Mouse (Mus musculus): Measurements from ENCODE around the gene Myo1d. TPM values are rescaled to one million over a fixed set of nuclear protein-coding genes. Genes with fewer than 3 reads are reported as not detected.

Gene Myo1d
- 10.8 and 11.1 TPM in 2 replicates for polyA plus RNA-seq (2014; fragmentation: Nextera tagmentation; extraction: Ambion mirVana)

GRCm38 (mm10) chr11:80779527-80780344 lies at the start of gene Myo1d:
Gene Myo1d, minus strand, starts transcription at chr11:80780025.
- 1% methylated on average over 74 of the region's 87 CpGs for whole genome bisulfite sequencing (ENCODE audit: insufficient replicate concordance)
- Histone ChIP-seq H3K4me1 (ENCODE audit: control insufficient read depth, insufficient read depth, low read length) (peaks cover 4% of the 10 kb centered on the region), H3K9ac (ENCODE audit: low read depth, low read length) (peak within 1 kb of the TSS; percentile 78), H3K9me3 (replicated peaks; ENCODE audit: control insufficient read depth, low read length) (no peaks in the 10 kb centered on the region), H3K27ac (ENCODE audit: low read depth, low read length) (peak within 1 kb of the TSS; percentile 66), H3K27me3 (ENCODE audit: control insufficient read depth, insufficient read depth, low read length) (no peaks in the 10 kb centered on the region), H3K36me3 (ENCODE audit: control insufficient read depth, insufficient read depth, low read length) (no peaks in the 10 kb centered on the region), H3K4me2 (peak within 1 kb of the TSS; percentile 95), H3K4me3 (ENCODE audit: low read depth, low read length) (peak within 1 kb of the TSS; percentile 88)
- peak; percentile 98 for ATAC-seq (replicated peaks; ENCODE audit: insufficient number of reproducible peaks, low FRiP score, low TSS enrichment)

DNA sequence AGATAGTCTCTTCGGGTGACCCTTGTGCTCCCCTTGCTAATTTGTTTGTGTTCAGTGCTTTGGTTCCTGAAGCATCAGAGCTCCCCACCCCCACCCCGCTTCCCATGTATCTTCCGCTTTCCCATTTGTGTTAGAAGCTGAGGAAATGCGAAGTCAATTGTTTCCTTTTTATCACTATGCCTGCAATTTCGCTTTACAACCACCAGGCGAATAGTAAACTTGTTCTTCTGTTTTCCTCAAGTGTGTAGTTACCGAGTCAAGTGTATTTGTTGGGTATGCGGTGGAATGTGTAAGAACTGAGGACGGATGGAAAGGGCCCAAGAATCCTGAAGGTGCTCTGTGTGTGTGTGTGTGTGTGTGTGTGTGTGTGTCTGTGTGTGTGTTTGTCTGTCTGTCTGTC lies 42.0 kb upstream of the Myo1d start:
- Histone ChIP-seq H3K9ac (ENCODE audit: low read depth, low read length) (no peak overlapping the region), H3K4me3 (ENCODE audit: low read depth, low read length) (no peak overlapping the region), H3K27ac (ENCODE audit: low read depth, low read length) (peak overlapping the region; percentile 6; the same call in 1 of the 2 replicates), H3K36me3 (ENCODE audit: control insufficient read depth, insufficient read depth, low read length) (no peaks in the 10 kb centered on the region; the same call in 1 of the 2 replicates), H3K9me3 (replicated peaks; ENCODE audit: control insufficient read depth, low read length) (no peaks in the 10 kb centered on the region), H3K4me2 (peak overlapping the region; percentile 43; the same call in 1 of the 2 replicates), H3K4me1 (ENCODE audit: control insufficient read depth, insufficient read depth, low read length) (peaks cover 17% of the 10 kb centered on the region), H3K27me3 (ENCODE audit: control insufficient read depth, insufficient read depth, low read length) (no peaks in the 10 kb centered on the region)
- WGBS (ENCODE audit: insufficient replicate concordance) = 71% methylated on average over 9 of the region's 9 CpGs
- no peak for ATAC-seq (replicated peaks; ENCODE audit: insufficient number of reproducible peaks, low FRiP score, low TSS enrichment)

GRCm38 (mm10) chr11:80821296-80821695 lies 41.5 kb upstream of the Myo1d start:
- Histone ChIP-seq H3K4me2 (peak overlapping the region; percentile 43), H3K27ac (ENCODE audit: low read depth, low read length) (peak overlapping the region; percentile 6), H3K27me3 (ENCODE audit: control insufficient read depth, insufficient read depth, low read length) (no peaks in the 10 kb centered on the region), H3K9ac (ENCODE audit: low read depth, low read length) (no peak overlapping the region), H3K4me1 (ENCODE audit: control insufficient read depth, insufficient read depth, low read length) (peaks cover 17% of the 10 kb centered on the region), H3K36me3 (ENCODE audit: control insufficient read depth, insufficient read depth, low read length) (no peaks in the 10 kb centered on the region; the same call in 1 of the 2 replicates), H3K4me3 (ENCODE audit: low read depth, low read length) (no peak overlapping the region), H3K9me3 (replicated peaks; ENCODE audit: control insufficient read depth, low read length) (no peaks in the 10 kb centered on the region)
- WGBS (ENCODE audit: insufficient replicate concordance) = 48% methylated on average over 14 of the region's 14 CpGs
- ATAC-seq (replicated peaks; ENCODE audit: insufficient number of reproducible peaks, low FRiP score, low TSS enrichment) = 0 out of 2 replicates have a peak, but pooled peaks have one; percentile 44

DNA sequence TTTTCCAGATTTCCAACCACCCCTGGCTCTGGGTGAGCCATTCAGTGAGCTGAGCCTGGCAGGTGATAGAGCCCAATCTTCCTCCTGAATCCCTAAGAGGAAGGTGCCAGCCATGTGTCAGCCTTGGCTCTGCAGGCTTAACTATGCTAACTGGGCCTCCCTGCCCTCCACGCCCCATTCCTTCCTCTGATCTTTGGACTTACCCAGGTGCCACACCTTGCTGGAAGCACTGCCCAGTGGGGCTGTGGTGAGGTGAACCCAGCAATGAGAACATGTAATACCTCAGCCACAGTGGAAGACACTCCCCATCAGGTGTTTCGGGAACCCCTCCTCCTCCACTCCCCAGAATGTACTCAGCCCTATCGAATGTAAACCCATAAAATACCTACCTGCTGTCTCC lies 40.3 kb upstream of the Myo1d start:
- Histone ChIP-seq H3K4me1 (ENCODE audit: control insufficient read depth, insufficient read depth, low read length) (peaks cover 17% of the 10 kb centered on the region), H3K9ac (ENCODE audit: low read depth, low read length) (no peak overlapping the region), H3K27ac (ENCODE audit: low read depth, low read length) (no peak overlapping the region), H3K27me3 (ENCODE audit: control insufficient read depth, insufficient read depth, low read length) (no peaks in the 10 kb centered on the region), H3K9me3 (replicated peaks; ENCODE audit: control insufficient read depth, low read length) (no peaks in the 10 kb centered on the region), H3K4me3 (ENCODE audit: low read depth, low read length) (no peak overlapping the region), H3K36me3 (ENCODE audit: control insufficient read depth, insufficient read depth, low read length) (no peaks in the 10 kb centered on the region; the same call in 1 of the 2 replicates), H3K4me2 (no peak overlapping the region)
- ATAC-seq (replicated peaks; ENCODE audit: insufficient number of reproducible peaks, low FRiP score, low TSS enrichment) = no peak
- 83% methylated on average over 3 of the region's 3 CpGs for WGBS (ENCODE audit: insufficient replicate concordance)

DNA sequence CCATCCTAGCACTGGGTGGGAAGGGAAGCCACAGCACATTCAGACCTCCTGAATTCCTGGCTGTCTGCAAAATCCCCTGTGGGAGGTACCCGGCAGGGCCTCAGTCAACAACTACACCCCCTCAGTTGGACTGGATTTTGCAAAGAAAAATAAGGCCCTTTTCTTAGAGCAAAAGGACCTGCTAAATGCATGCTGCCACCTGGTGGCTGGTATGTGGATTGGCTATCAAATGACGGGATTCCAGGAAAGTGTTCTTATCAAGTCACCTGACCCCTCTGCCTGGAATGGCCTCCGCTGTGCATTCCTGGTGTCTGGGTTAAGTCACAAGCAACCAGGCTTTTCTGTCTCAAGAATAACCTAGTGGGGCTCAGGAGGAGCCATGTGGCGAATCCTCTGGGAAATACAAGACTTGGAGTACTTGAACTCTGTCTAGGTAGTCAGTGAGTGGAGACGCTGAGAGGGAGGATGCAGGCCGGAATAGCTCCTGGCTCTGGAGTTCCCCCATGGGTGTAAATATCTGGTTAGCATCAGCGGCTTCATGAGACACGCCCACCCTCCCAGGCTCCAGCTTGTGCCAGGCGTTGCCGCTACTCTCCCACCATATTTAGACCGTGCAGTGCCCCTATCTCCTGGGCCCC lies 38.4 kb upstream of the Myo1d start:
- Histone ChIP-seq H3K4me2 (peak overlapping the region; percentile 60), H3K9me3 (replicated peaks; ENCODE audit: control insufficient read depth, low read length) (no peaks in the 10 kb centered on the region), H3K9ac (ENCODE audit: low read depth, low read length) (peak overlapping the region; percentile 46; the same call in 1 of the 2 replicates), H3K4me3 (ENCODE audit: low read depth, low read length) (peak overlapping the region; percentile 14; the same call in 1 of the 2 replicates), H3K27ac (ENCODE audit: low read depth, low read length) (peak overlapping the region; percentile 91), H3K27me3 (ENCODE audit: control insufficient read depth, insufficient read depth, low read length) (no peaks in the 10 kb centered on the region), H3K4me1 (ENCODE audit: control insufficient read depth, insufficient read depth, low read length) (peaks cover 17% of the 10 kb centered on the region), H3K36me3 (ENCODE audit: control insufficient read depth, insufficient read depth, low read length) (no peaks in the 10 kb centered on the region; the same call in 1 of the 2 replicates)
- 11% methylated on average over 11 of the region's 11 CpGs for WGBS (ENCODE audit: insufficient replicate concordance)
- ATAC-seq (replicated peaks; ENCODE audit: insufficient number of reproducible peaks, low FRiP score, low TSS enrichment) = peak; percentile 58; the same call in 1 of the 2 replicates

DNA sequence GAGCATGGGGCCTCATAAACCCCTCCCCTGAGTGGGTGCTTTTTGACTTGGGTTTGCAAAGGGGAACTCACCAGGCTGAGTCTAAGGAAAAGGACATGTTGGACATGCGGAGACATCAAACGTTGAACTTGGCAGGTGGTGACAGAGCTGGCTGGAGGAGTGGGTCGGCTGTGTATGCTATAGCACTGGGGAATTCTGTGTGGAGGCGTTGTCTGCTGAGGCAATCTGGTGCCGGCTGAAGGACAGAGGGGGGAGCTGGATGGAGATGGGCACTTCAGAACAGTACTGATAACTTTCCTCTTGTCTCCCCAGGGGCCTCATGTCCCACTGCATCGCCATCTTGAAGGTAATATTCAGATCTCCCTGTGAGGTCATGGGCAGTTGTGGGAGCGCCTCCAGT lies 35.5 kb upstream of the Myo1d start:
- ATAC-seq (replicated peaks; ENCODE audit: insufficient number of reproducible peaks, low FRiP score, low TSS enrichment) = no peak
- H3K4me1 ChIP-seq (ENCODE audit: control insufficient read depth, insufficient read depth, low read length) = peaks cover 25% of the 10 kb centered on the region
- no peaks in the 10 kb centered on the region for H3K27me3 ChIP-seq (ENCODE audit: control insufficient read depth, insufficient read depth, low read length)

DNA sequence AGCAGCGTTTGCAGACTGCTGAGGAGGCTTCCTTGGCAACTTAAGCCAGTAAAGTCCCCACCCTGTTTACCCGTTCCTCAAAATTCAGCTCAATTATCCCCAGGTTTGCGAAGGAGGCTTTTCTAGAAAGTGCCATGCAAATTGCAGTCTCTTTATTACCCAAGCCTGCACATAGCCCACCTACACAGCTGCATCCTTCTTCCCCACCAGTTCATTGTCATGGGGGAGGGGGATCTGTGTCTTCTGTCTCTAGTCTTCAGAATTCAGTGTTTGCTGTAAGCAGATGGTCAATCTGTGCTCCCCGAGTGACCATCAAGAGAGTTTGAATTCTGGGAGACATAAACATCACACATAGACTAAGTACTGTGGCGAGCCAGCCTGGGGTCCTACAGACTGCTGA lies 31.3 kb upstream of the Myo1d start:
- H3K36me3 ChIP-seq (ENCODE audit: control insufficient read depth, insufficient read depth, low read length) = no peaks in the 10 kb centered on the region
- no peak for ATAC-seq (replicated peaks; ENCODE audit: insufficient number of reproducible peaks, low FRiP score, low TSS enrichment)
- H3K4me1 ChIP-seq (ENCODE audit: control insufficient read depth, insufficient read depth, low read length) = peaks cover 10% of the 10 kb centered on the region
- 32% methylated on average over 5 of the region's 5 CpGs for WGBS (ENCODE audit: insufficient replicate concordance)
- H3K4me3 ChIP-seq (ENCODE audit: low read depth, low read length) = peak overlapping the region; percentile 47
- H3K27me3 ChIP-seq (ENCODE audit: control insufficient read depth, insufficient read depth, low read length) = no peaks in the 10 kb centered on the region
- peak overlapping the region; percentile 78 for H3K4me2 ChIP-seq
- no peak overlapping the region for H3K27ac ChIP-seq (ENCODE audit: low read depth, low read length)
- no peaks in the 10 kb centered on the region for H3K9me3 ChIP-seq (replicated peaks; ENCODE audit: control insufficient read depth, low read length)
- H3K9ac ChIP-seq (ENCODE audit: low read depth, low read length) = peak overlapping the region; percentile 71

More for the DNA sequence above, 35.5 kb upstream of the Myo1d start:
- WGBS (ENCODE audit: insufficient replicate concordance) = 60% methylated on average over 7 of the region's 7 CpGs
- no peak overlapping the region for H3K4me3 ChIP-seq (ENCODE audit: low read depth, low read length)
- H3K4me2 ChIP-seq = no peak overlapping the region
- H3K9ac ChIP-seq (ENCODE audit: low read depth, low read length) = no peak overlapping the region
- H3K36me3 ChIP-seq (ENCODE audit: control insufficient read depth, insufficient read depth, low read length) = no peaks in the 10 kb centered on the region; the same call in 1 of the 2 replicates
- no peak overlapping the region for H3K27ac ChIP-seq (ENCODE audit: low read depth, low read length)
- no peaks in the 10 kb centered on the region for H3K9me3 ChIP-seq (replicated peaks; ENCODE audit: control insufficient read depth, low read length)

DNA sequence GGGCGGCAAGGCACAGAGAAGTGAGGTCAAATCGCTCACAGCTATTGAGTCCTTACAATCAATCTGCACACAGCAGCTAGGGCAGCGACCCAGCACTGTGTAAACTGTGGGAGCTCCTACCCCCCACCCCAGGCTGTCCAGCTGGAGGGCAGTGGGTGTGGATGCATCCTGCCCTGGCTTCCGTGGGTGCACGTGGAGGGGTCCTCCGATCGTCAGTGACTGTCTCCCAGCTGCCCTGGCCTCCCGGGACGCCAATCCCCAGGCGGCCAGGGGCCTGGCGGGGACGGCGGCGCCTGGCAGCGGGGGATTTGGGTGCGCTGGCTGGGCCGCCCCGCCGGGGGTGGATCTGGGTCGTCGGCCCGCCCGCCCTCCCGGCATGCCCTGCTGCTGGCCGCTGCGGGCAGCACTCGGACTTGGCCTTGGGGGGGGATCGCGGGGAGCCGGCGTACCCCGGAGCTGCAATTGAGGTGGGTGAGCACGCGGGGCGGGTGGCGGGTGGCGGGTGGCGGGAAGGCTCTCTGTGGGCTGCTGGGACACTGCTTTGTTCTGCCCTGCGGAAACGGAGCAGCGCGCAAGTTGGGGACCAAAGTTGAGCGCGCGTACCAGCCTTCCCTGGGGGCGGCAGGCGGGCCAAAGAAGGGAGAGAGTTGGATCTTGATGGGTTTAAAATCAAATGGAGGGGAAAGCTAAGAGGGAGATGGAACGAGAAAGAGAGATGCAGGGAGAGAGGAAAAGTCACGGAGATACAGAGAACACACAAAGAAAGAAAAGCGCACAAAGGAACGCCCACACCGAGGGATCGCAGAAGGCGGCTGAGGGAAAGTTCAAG lies 30.4 kb upstream of the Myo1d start, which contains the start of gene Tmem98:
Gene Tmem98 (plus strand): TSS at position 183 of the 829 bp plus-strand sequence.
- Histone ChIP-seq H3K4me2 (peak within 1 kb of the TSS; percentile 78), H3K4me1 (ENCODE audit: control insufficient read depth, insufficient read depth, low read length) (peaks cover 10% of the 10 kb centered on the region), H3K9me3 (replicated peaks; ENCODE audit: control insufficient read depth, low read length) (no peaks in the 10 kb centered on the region), H3K9ac (ENCODE audit: low read depth, low read length) (peak within 1 kb of the TSS; percentile 71), H3K27ac (ENCODE audit: low read depth, low read length) (peak within 1 kb of the TSS; percentile 83), H3K36me3 (ENCODE audit: control insufficient read depth, insufficient read depth, low read length) (no peaks in the 10 kb centered on the region), H3K4me3 (ENCODE audit: low read depth, low read length) (peak within 1 kb of the TSS; percentile 47), H3K27me3 (ENCODE audit: control insufficient read depth, insufficient read depth, low read length) (no peaks in the 10 kb centered on the region)
- 1% methylated on average over 54 of the region's 54 CpGs for WGBS (ENCODE audit: insufficient replicate concordance)
- ATAC-seq (replicated peaks; ENCODE audit: insufficient number of reproducible peaks, low FRiP score, low TSS enrichment) = peak; percentile 79

All from heart, embryonic 11.5 days (tissue).